Mouse (Mus musculus): ENCODE measurements around the gene Pycr1.

The Pycr1 gene

GRCm38 (mm10) chr11:120606764-120607163 lies 36.8 kb downstream of the Pycr1 start:
- in situ Hi-C loops (cut with MboI, MseI) = no loop called here

GRCm38 (mm10) chr11:120605667-120606066 lies 37.9 kb downstream of the Pycr1 start:
- in situ Hi-C loops (cut with MboI, MseI) = no loop called here

GRCm38 (mm10) chr11:120603545-120603944 lies 40.0 kb downstream of the Pycr1 start:
- in situ Hi-C loops (cut with MboI, MseI) = no loop called here

- in situ Hi-C loops (cut with MboI, MseI) = no loop called here
These were observed 42.9 kb downstream of the Pycr1 start for GRCm38 (mm10) chr11:120600716-120601115.

- in situ Hi-C loops (cut with MboI, MseI) = no loop called here
These were observed 44.5 kb downstream of the Pycr1 start for GRCm38 (mm10) chr11:120598990-120599549.

GRCm38 (mm10) chr11:120598283-120598989 lies 45.1 kb downstream of the Pycr1 start, which contains the start of the genes Alyref and Anapc11:
Alyref (minus strand) TSS chr11:120598365.
Anapc11 (plus strand) TSS chr11:120598421.
- in situ Hi-C loops (cut with MboI, MseI) = no loop called here

- in situ Hi-C loops (cut with MboI, MseI) = no loop called here
These were observed 46.0 kb downstream of the Pycr1 start for GRCm38 (mm10) chr11:120597240-120598235.

- in situ Hi-C loops (cut with MboI, MseI) = no loop called here
These were observed 55.0 kb downstream of the Pycr1 start for GRCm38 (mm10) chr11:120588531-120588930.

Measured in T-helper 1 cell (primary cell).